Mouse (Mus musculus) brain, adult 2 months (tissue): Measurements from ENCODE around the gene Chaf1b.

Source experiments
- DNase-seq: peaks from one replicate; pipeline ENCODE4 v3.0.0; 2011; ENCODE audit warnings: low read depth, low spot score

Gene Chaf1b

GRCm38 (mm10) chr16:93912808-93913207 is 29.1 kb downstream of the Chaf1b start:
- DNase-seq, result no peak

- DNase-seq, result peak; percentile 65
Observed at GRCm38 (mm10) chr16:93913881-93914576, 30.3 kb downstream of the Chaf1b start.

GRCm38 (mm10) chr16:93915338-93915849 is 31.7 kb downstream of the Chaf1b start:
- peak; percentile 51 for DNase-seq

GRCm38 (mm10) chr16:93917712-93918678 is 34.3 kb downstream of the Chaf1b start:
- peak; percentile 85 for DNase-seq

- DNase-seq, result no peak
Observed at GRCm38 (mm10) chr16:93918679-93919060, 35.0 kb downstream of the Chaf1b start.

GRCm38 (mm10) chr16:93919189-93919588 is 35.5 kb downstream of the Chaf1b start:
- no peak for DNase-seq

GRCm38 (mm10) chr16:93920673-93921072 is 37.0 kb downstream of the Chaf1b start:
- DNase-seq, result no peak

- no peak for DNase-seq
Observed at GRCm38 (mm10) chr16:93922835-93923389, 39.2 kb downstream of the Chaf1b start.

- no peak for DNase-seq
Observed at GRCm38 (mm10) chr16:93923788-93924187, 40.1 kb downstream of the Chaf1b start.

GRCm38 (mm10) chr16:93925684-93926247 is 42.1 kb downstream of the Chaf1b start:
- DNase-seq, result no peak

- DNase-seq, result no peak
Observed at GRCm38 (mm10) chr16:93929370-93930032, 45.8 kb downstream of the Chaf1b start.

- DNase-seq, result peak; percentile 6
Observed at GRCm38 (mm10) chr16:93932185-93933168, 48.8 kb downstream of the Chaf1b start.

GRCm38 (mm10) chr16:93934588-93934987 is 50.9 kb downstream of the Chaf1b start:
- no peak for DNase-seq

- DNase-seq, result no peak
Observed at GRCm38 (mm10) chr16:93935009-93935408, 51.3 kb downstream of the Chaf1b start.

- DNase-seq, result peak; percentile 86
Observed at GRCm38 (mm10) chr16:93938400-93938846, 54.7 kb downstream of the Chaf1b start.

- DNase-seq, result no peak
Observed at GRCm38 (mm10) chr16:93939961-93940360, 56.3 kb downstream of the Chaf1b start.

- DNase-seq, result no peak
Observed at GRCm38 (mm10) chr16:93941781-93942567, 58.3 kb downstream of the Chaf1b start.

- no peak for DNase-seq
Observed at GRCm38 (mm10) chr16:93942796-93943502, 59.2 kb downstream of the Chaf1b start.
